Mouse (Mus musculus): Measurements from ENCODE around the gene Zfp658.

Zfp658 gene

DNA sequence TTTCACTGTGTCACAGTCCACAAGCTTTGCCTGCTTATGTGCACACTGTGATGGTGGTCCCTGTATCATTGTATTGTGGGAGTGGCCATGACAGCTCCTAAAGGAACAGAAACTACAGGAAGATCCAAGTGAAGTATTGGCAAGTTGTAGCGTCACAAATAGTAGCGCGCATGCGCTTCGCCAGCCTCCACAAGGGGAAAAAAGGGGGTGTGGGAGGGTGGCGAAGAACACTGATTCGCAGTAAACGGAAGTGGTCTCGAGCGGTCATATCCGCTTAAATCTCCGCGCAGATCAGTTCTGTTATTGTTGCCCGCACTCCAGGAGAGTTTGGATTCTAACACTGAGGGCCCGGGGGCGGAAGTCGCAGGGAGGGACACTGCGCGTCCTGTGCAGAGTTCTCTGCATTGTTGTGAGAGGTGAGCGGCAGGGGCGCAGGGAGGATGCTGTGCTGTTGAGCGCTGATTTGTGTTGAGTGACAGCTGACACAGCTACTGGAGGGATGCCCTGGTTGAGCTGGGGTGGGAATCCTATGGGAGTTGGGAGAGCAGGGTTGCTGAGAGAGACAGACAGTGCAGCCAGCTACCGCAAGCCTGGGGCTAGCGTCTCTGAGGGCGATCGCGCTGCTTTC is at the start of gene Zfp658:
Zfp658 (plus strand) TSS at position 251 of the 628 bp plus-strand sequence.
- DNase-seq (ENCODE audit: inconsistent age in 2 of 2, low spot score in 1 of 2), result peak; percentile 89 to 95

DNA sequence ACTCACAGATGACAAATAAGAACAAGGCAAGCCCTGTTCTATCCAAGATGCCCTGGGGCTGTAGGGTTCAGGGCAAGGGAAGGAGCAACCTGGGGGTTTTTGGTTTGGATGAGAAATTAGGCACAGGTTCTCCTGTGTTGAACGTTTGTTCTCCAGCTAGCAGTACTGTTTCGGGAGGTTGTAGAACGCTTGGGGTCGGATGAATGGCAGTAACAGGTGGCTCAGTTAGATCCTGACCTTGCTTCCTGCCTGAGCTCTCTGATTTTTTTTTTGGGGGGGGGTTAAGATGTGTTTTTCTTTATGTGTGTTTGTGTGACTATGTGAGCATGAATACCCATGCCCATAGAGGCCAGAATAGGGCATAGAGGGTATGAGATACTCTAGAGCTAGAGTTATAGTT is 49.5 kb upstream of the Zfp658 start:
- no peak for DNase-seq (ENCODE audit: inconsistent age in 2 of 2, low spot score in 1 of 2)

DNA sequence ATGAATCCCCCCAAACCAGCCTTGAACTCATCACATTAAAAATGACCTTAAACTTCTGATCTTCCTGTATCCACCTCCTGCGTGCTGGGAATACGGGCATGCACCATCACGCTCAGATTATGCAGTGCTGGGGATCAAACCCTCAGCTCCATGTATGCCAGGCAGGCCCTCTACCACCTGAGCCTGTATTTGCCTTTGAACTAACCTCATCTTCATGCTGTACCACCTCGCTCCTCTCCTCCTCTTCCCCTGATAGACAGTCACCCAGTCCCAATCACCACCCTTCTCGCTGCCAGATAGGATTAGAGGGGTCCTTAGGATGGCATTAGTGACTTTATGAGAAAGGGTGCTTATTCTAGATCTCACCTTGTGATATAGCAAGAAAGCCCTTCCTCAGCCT is 47.0 kb upstream of the Zfp658 start:
- DNase-seq (ENCODE audit: inconsistent age in 2 of 2, low spot score in 1 of 2), result no peak

DNA sequence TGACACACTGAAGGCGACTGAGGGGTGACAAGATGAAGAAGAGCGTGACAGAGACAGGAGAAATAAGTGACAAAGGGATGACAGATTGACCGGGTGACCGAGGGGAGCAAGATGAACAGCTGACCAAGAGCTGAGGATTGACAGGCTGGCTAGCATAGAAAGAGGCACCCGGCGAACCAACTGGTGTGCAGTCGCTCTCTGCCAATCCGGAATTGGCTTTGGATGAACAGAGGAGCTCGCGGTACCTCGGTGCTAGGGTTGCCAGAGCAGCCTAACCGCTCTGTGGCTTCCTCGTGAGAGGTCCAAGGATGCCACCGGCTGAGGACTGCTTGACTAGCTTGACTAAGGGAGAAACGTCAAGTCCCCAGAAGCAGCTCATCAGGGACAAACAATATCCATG is 43.7 kb upstream of the Zfp658 start:
- DNase-seq (ENCODE audit: inconsistent age in 2 of 2, low spot score in 1 of 2), result no peak

DNA sequence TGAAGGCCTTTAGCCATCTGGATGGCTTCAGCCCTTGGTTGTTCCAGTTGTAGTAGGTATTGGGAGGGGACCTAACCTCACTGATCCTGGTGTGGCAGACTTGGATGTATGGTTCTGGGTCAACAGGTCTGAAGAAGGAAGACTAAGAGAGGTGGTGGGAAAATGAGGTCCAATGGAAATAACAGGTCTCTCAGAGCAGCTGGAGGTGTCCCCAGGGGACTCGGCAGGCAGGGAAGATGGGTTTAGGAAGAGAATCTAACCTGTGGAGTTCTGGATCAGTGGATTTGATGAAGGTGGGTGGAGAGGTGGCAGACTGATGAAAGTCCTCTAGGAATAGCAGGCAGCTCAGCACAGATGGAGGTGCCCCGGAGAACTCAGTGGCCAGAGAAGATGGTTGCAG is 39.3 kb upstream of the Zfp658 start:
- DNase-seq (ENCODE audit: inconsistent age in 2 of 2, low spot score in 1 of 2), result no peak

DNA sequence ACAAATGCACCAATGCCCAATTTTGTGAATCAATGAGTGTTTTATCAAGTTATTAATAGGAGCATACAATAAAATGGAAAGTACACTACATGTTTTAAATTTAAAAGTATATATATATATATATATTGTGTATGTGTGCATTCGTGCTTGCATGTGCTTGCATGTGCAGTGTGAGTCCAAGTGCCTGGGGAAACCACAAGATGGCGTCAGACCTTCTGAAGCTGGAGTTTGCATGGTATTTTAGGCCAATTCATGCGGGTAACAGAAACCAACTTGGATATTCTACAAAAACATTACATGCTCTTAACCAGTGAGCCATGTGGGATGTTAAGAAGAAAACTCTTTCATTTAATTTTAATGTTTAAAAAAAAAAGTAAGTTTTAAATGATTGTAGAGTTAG is 36.7 kb upstream of the Zfp658 start:
- peak in 1 of 2 experiments; percentile 35 for DNase-seq (ENCODE audit: inconsistent age in 2 of 2, low spot score in 1 of 2)

DNA sequence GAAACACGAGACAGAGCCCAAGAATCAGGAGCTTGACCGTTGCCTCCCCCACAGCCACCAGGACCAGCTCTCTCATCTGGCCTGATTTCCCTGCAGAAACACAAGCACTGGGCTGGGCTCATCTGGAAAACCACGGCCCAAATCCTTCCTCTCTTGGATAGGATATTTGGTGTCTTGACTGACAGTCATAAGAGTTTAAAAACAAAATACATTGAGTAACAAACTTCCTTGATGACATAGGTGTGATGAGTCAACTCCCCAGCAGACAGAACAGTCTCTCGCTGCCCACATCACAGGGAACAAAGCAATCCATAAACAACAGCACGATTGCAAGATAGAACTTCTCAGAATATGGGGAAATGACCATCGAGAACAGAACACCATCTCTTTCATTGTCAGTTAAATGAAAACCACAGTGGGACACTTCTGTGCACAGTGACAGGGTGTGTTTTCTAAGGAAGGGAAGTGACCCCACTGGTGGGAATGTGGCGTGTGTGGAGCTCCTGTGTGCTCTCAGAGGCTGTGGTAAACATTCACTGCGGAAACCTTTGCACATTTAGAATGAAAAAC is 31.8 kb upstream of the Zfp658 start:
- DNase-seq (ENCODE audit: inconsistent age in 2 of 2, low spot score in 1 of 2), result peak in 1 of 2 experiments; percentile 29

DNA sequence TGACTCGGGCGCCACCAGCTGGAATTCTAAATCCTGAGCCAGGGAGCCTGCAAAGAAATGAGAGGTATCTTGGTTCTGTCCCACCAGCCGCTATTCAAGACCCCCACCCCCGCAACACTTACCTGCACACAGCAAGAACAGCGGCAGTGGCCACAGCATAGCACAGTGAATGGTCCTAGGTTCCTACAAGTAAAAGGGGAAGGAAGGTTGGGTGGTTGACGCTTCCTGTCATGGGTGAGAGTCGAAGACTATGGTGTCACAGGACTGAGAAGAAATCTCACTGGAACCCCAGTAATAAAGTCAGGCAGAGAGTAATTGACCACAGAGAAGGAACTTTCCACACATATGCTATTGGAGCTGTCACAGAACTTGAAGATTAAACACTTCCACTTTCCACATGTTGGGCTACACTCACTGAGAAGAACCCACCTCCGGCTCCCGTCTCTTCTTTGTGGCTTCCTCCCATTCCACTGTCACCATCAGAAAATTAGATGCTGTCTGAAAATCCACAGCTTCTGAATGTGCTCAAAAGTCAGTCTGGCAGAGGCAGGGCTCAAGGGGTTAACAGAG is 29.0 kb upstream of the Zfp658 start:
- no peak for DNase-seq (ENCODE audit: inconsistent age in 2 of 2, low spot score in 1 of 2)

DNA sequence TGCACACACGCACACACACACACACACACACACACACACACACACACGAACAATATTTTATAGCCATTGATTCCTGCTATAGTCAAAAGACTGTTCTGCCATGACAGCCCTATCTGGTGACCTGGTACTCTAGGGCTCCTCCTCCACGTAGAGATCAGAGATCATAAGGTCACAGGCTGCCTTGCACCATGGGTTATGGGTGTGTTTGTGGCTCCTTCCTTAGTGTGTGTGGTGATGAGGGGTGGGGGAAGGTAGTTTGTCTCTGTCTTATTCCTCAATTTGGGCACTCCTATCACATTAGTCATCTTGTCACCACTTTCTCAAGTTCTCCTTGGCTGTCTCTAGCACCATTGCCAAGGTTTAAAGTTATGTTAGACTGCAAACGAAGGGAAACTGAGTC is 23.5 kb upstream of the Zfp658 start:
- no peak for DNase-seq (ENCODE audit: inconsistent age in 2 of 2, low spot score in 1 of 2)

DNA sequence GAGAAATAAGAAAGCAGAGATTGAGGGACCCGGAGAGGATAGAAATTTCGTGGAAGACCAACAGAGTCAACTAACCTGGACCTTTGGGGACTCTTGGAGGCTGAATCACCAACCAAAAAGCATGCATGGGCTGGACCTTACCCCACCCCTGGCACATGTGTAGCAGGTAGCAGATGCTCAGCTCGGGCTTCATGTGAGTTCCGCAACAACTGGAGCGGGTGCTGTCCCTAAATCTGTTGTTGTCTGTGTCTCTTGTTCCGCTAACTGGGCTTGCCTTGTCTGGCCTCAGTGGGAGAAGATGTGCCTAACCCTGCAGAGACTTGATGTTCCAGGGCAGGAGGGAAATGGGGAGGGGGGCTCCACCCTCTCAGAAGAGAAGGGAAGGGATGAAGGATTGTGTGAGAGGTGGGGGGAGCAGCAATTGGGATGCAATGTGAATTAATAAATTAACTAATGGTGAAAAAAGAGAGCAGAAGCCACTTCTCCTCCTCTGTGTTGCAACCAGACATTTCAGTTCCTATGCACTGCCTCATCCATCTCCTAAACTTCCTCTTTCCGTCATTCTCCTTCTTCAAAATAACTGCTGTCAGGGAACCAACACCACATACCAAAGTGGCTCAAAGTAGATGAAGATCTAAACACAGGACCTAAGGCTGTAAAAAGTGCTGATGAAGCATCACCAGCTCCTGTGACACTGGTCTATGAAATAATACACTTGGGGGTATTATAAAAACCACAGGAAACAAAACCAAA is 17.7 kb upstream of the Zfp658 start, which contains the start of gene Cd33:
Cd33 (minus strand) TSS at position 204 of the 753 bp plus-strand sequence.
- DNase-seq (ENCODE audit: inconsistent age in 2 of 2, low spot score in 1 of 2), result peak in 1 of 2 experiments; percentile 43

DNA sequence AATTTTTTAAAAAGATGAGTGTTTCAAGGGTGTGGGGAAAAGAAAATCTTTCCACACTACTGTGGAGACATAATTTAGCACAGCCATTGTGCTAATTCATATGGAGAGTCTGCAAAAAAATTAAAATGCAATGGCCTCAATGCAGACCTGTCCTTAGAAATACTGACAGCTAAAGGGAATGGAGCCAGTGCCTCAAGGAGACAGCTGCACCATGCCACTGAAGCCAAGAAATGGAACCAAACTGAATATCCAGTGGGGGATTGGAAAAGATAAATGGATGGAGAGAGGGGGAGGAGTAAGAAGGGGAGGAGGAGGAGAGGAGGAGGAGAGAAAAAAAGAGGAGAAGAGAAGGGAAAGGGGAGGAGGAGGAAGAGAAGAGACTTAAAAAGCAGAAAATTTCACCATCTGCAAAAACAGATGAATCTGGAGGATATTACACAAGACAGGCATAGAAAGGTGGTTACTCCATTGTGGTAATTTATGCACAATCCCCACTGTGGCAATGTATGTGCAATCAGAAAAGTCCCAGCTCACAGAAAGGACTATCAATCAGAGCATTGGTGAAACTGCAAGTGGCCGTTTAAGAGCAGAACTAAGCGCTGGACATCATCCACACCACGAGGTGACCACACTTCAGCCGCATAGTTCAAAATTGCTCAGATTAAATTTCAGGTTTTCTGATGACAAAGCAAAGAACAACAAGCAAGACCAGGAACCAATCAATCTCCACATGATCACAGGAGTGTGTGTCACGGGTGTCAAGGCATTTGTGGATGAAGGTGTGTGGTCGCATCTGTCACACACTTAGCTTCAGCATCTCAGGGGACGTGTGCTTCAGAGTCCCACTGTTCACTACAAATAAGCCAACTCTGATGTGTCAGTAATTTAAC is 16.2 kb upstream of the Zfp658 start:
- DNase-seq (ENCODE audit: inconsistent age in 2 of 2, low spot score in 1 of 2), result no peak

DNA sequence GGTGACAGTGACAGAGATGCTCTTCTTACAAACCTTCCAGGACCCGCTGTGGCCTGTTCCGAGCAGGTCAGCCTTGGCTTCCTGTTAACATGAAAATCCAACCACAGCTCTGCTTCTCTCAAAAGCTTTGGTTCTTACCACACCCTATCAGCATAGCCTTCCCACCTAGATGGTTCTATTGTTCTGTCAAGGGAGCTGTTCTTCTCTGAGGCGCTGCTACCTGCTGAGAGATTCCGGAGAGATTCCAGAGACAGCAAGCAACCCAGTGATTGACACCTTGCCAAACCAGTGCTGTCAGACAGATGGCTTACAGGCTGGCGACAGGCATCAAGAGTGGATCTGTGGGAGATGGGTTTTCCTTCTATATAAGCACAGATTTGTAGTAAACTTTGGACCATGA is 14.4 kb upstream of the Zfp658 start:
- DNase-seq (ENCODE audit: inconsistent age in 2 of 2, low spot score in 1 of 2), result no peak

DNA sequence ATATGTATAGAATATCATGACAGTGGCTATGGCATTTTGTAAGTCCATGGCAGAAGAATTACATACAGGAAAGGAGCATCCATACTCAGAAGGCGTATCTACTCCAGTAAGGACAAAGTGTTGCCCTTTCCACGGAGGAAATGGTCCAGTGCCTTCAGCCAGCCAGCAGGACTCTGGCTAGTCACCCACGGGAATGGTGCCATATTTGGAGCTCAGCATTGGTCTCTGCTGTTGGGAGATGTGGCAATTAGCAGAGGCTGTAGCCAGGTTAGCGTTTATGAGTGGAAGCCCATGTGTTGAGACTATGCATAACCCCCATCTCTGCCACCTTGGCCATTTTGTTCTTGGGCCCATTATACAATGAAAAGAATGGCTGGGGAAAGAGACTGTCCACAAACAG is 13.8 kb upstream of the Zfp658 start:
- DNase-seq (ENCODE audit: inconsistent age in 2 of 2, low spot score in 1 of 2), result no peak

DNA sequence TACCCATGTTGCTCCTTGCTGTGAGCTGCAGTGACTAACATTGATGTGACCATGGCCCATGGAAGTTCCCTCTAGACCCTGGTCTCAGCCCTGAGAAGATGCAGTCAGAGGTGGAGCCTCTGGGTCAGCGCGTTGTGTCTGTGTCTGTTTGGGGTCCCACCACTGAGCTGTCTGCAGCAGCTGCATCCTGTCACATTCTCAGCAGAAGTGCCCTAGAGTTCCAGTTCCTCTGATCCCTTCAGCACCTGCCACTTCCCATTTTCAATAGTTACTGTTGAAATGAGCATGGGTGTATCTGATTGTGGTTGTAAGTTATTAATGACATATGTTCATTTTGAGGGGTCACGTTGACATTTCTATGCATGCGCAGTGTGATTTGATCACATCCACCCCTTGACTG is 8.9 kb upstream of the Zfp658 start:
- DNase-seq (ENCODE audit: inconsistent age in 2 of 2, low spot score in 1 of 2), result peak in 1 of 2 experiments; percentile 35

DNA sequence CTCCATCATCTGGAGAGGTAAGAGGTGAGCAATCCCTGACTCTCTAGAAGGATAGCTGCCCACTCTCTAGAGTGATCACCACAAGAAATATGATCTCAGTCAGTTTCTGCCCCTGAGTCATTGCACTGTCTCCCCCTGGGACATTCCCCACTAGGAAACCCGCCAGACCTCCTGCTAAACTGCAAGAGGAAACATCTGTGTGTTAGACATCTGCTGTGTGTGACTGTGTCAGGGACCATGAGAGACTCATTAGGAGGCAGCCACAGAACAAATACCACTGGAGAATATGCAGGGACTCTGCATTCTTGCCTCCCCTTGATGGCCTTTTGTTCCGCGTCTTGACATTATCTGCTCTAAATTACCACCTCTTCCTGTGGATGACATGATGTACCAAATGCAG is 7.5 kb upstream of the Zfp658 start:
- DNase-seq (ENCODE audit: inconsistent age in 2 of 2, low spot score in 1 of 2), result no peak

DNA sequence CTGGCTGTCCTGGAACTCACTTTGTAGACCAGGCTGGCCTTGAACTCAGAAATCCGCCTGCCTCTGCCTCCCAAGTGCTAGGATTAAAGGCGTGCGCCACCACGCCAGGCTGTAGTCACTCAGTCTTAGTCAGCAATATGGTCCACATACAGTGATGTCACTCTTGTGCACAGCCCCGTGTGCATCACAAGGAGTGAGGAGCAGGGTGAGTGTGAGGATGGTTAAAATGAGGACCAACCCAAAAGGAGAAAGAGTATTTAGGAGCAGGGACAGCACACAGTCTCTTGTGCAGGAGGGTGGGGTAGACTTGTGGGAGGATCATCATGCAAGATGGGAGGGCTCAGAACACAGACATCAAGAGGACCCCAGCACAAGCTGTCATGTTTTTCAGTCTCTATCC is 6.7 kb upstream of the Zfp658 start:
- DNase-seq (ENCODE audit: inconsistent age in 2 of 2, low spot score in 1 of 2), result no peak

DNA sequence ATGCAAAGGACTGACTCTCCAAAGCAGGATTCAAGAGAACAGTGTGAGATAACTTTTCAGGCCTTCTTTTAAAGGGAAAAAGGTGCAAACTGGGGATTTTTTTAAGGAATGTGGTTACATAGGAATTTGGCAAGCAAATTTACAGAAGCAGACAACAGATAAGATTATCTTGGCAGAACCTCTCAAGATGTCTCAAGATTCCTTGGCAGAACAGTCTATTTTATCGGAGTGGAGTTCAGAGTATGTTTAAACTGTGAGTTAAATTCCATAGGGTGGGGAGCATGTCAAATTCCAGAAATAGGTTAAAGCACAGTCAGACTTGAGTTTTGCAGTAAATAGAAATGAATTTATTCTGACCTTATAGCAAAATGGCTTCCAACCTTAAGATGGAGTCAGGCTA is 5.2 kb upstream of the Zfp658 start:
- no peak for DNase-seq (ENCODE audit: inconsistent age in 2 of 2, low spot score in 1 of 2)

DNA sequence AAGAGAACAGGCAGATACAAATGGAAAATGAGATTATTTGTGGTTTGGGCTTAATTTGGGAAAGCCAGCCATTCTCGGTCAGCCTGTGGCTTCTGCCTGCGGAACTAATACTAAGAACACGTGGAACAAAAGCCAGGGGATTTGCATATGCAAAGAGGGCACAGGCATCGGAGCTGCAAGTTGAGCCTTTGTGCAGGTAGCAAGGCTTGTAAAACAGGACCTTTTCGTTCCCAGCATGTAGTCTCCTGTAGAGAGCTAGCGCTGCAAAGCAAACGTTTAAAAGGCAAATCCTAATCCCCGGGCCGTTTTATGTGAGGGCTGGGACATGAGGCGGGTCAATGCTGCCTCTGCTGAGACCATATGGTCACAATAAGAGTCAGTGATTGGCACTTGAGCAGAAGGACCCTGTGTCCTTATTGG is 605 bp downstream of the Zfp658 start:
- no peak for DNase-seq (ENCODE audit: inconsistent age in 2 of 2, low spot score in 1 of 2)

DNA sequence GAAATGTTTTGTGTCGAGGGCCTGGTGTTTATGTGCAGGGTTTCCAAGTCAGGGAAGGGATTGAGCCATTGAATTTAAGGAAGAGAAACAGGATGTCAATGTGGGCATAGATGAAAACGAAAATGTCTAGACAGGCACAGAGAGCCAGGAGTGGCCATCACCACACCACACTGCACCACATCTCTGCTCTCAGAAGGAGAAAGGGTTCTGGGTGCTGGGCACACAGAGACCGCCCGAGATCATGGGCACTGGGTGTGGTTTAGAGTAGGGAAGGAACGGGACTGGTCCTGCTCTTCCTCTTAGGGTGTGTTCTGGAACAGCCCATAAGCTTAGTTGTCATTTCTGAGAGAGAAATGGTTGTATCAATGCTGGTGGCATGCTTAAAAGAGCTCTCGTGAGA is 1.2 kb downstream of the Zfp658 start:
- DNase-seq (ENCODE audit: inconsistent age in 2 of 2, low spot score in 1 of 2), result no peak

DNA sequence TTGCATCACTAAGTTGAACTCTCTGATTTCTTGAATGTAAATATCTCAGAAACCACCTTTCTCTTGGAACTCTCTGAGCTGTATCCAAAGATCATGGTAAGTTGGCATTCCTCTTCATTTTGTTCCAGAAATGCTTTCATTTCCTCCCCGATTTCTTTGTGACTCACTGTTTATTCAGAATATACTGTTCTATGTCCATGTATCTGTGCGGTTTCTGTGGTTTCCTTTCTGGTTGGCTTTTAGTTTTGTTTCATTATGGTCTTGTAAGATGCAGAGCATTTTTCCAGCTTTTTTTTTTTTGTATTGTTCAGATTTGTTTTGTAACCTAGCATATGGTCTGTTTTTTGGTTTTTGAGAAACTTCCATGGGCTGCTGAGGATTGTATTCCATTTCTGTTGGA is 9.2 kb downstream of the Zfp658 start:
- no peak for DNase-seq (ENCODE audit: inconsistent age in 2 of 2, low spot score in 1 of 2)

Measured in adrenal gland, adult (tissue).